Mouse (Mus musculus) kidney, embryonic 16.5 days (tissue): ENCODE results near the gene Utp3. TPM values are rescaled to one million over a fixed set of nuclear protein-coding genes. Genes with fewer than 3 reads are reported as not detected.

Experiments
- polyA plus RNA-seq: library from polyadenylated mRNA; unstranded; fragments of >200 nt; fragmentation: Nextera tagmentation; extraction: Ambion mirVana; gene quantifications from 2 replicates; pipeline ENCODE4 v1.2.1, GENCODE M21; 2015

Utp3 gene
- polyA plus RNA-seq, 1 experiment from 2014 or later: 78.0 TPM

Other genes starting within 250 kb of the Utp3 start
- not detected in 2 replicates for gene Prol1, start 237.2 kb upstream of the Utp3 start, polyA plus RNA-seq
- not detected in 2 replicates for gene Amtn, start 178.4 kb upstream of the Utp3 start, polyA plus RNA-seq
- not detected in 2 replicates for gene Ambn, start 98.5 kb upstream of the Utp3 start, polyA plus RNA-seq
- not detected in 2 replicates for gene Enam, start 66.5 kb upstream of the Utp3 start, polyA plus RNA-seq
- gene Jchain, start 26.6 kb upstream of the Utp3 start, polyA plus RNA-seq: 0.11 and 0.17 TPM in 2 replicates
- gene Rufy3, start 10.6 kb downstream of the Utp3 start, polyA plus RNA-seq: 15.3 and 16.8 TPM in 2 replicates
- 36.1 and 59.0 TPM in 2 replicates for gene Grsf1, start 121.7 kb downstream of the Utp3 start, polyA plus RNA-seq
- 10.3 and 12.1 TPM in 2 replicates for gene Mob1b, start 166.4 kb downstream of the Utp3 start, polyA plus RNA-seq
- gene Dck, start 210.5 kb downstream of the Utp3 start, polyA plus RNA-seq: 41.4 and 47.1 TPM in 2 replicates